12 mouse cellular contexts compared by ENCODE assay signal in the genomic region with DNA sequence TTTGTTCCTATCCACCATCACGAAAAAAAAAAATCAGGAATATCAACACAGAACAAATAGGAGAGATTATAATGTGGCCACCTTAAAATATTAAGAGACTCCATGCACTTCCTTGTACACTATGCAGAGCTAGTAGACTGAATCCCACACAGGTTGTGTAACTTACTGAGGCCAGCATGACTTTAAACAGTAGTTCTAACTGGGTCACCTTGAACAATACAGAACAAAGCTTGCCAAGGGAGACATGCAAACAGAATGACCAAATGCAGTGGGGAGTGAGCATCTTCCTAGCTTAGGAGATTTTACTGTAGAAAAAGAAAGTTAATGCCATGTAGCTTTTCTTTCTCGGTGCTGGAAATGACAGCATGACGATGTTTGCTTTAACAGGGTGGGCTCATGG. TPM values are rescaled to one million over a fixed set of nuclear protein-coding genes. Genes with fewer than 3 reads are reported as not detected.
DNase-seq lines count a peak whose midpoint lies in the region; ATAC-seq and TF ChIP-seq lines count a peak whose summit lies in the region.
"Had no signal": no experiment of that assay in that cellular context is flagged by ENCODE, and none has a peak within 500 bp of the region (broad histone marks: within the 10 kb centered on the region; RNA-seq: fewer than 3 reads in every experiment).

No protein-coding gene starts in this region.

- no peaks in the 10 kb centered on the region for H3K27me3 ChIP-seq in kidney, embryonic 15.5 days
- no peaks in the 10 kb centered on the region for H3K27me3 ChIP-seq in midbrain, embryonic 13.5 days

- no peak overlapping the region for H3K9ac ChIP-seq in kidney, embryonic 15.5 days
- H3K9ac ChIP-seq in midbrain, embryonic 13.5 days (replicated peaks), result no peak overlapping the region

- 55% methylated on average over 3 of the region's 3 CpGs for WGBS in kidney, embryonic 15.5 days
- 81% methylated on average over 3 of the region's 3 CpGs for WGBS in midbrain, embryonic 13.5 days

- ATAC-seq in kidney, embryonic 15.5 days (replicated peaks; ENCODE audit: low FRiP score), result no peak
- ATAC-seq in midbrain, embryonic 13.5 days, result no peak
- ATAC-seq in erythroid progenitor cell, adult 5-6 weeks (replicated peaks; ENCODE audit: low FRiP score, poor library complexity, severe bottlenecking), result no peak

- no peaks in the 10 kb centered on the region for H3K36me3 ChIP-seq in kidney, embryonic 15.5 days
- H3K36me3 ChIP-seq in midbrain, embryonic 13.5 days, result no peaks in the 10 kb centered on the region
- H3K36me3 ChIP-seq: heart, embryonic 10.5 days had no signal

- peak overlapping the region; percentile 51 for H3K27ac ChIP-seq in gastrocnemius, adult 2 months
- peak overlapping the region; percentile 88 for H3K27ac ChIP-seq in kidney, embryonic 15.5 days
- peak overlapping the region; percentile 42; the same call in 1 of the 2 replicates for H3K27ac ChIP-seq in brown adipose tissue, adult 24 weeks (replicated peaks; ENCODE audit: low read depth, low read length)
- H3K27ac ChIP-seq in midbrain, embryonic 13.5 days, result peak overlapping the region; percentile 57
- H3K27ac ChIP-seq: heart, embryonic 10.5 days had no signal

- no peak for TF ChIP-seq CTCF in gastrocnemius, adult 2 months (IDR thresholded peaks at IDR 0.05)

- peaks cover 32% of the 10 kb centered on the region for H3K4me1 ChIP-seq in kidney, embryonic 15.5 days
- H3K4me1 ChIP-seq in brown adipose tissue, adult 24 weeks (ENCODE audit: control insufficient read depth, insufficient read depth, insufficient read length, low read length), result peaks cover 20% of the 10 kb centered on the region
- H3K4me1 ChIP-seq in midbrain, embryonic 13.5 days (replicated peaks), result peaks cover 44% of the 10 kb centered on the region

- H3K9me3 ChIP-seq in kidney, embryonic 15.5 days (replicated peaks), result no peaks in the 10 kb centered on the region
- no peaks in the 10 kb centered on the region for H3K9me3 ChIP-seq in midbrain, embryonic 13.5 days
- H3K9me3 ChIP-seq: heart, embryonic 10.5 days had no signal

- H3K4me2 ChIP-seq in kidney, embryonic 15.5 days, result no peak overlapping the region
- no peak overlapping the region for H3K4me2 ChIP-seq in midbrain, embryonic 13.5 days (replicated peaks)

- DNase-seq in gastrocnemius, adult 2 months, result no peak
- no peak for DNase-seq in gastrocnemius, postnatal 25 days
- no peak for DNase-seq in kidney, postnatal 36 days
- no peak for DNase-seq in thymus, adult 18-20 months
- DNase-seq: lung, postnatal 10 days; retina, postnatal 1 day; thymus, postnatal 14 days had no signal

- intact Hi-C loops in gastrocnemius, adult 2 months (cut with DNase I), result no loop called here

- no peak overlapping the region for H3K4me3 ChIP-seq in gastrocnemius, adult 2 months
- H3K4me3 ChIP-seq in kidney, embryonic 15.5 days (replicated peaks), result no peak overlapping the region
- no peak overlapping the region for H3K4me3 ChIP-seq in brown adipose tissue, adult 24 weeks (ENCODE audit: insufficient read depth, low read depth, low read length)
- H3K4me3 ChIP-seq in midbrain, embryonic 13.5 days (replicated peaks), result no peak overlapping the region
- H3K4me3 ChIP-seq: heart, embryonic 10.5 days had no signal

RNA-seq across cellular contexts. Expression of a gene that starts 52.4 kb away (rescaled TPM):
- 10 to 100 TPM; 63.7 to 63.9 TPM for total RNA-seq in gastrocnemius, adult 2 months (2021)
- total RNA-seq in gastrocnemius, postnatal 25 days (2021), result 10 to 100 TPM; 45.8 to 54.3 TPM
- 27.1 and 33.1 TPM in 2 replicates for polyA plus RNA-seq in kidney, embryonic 15.5 days (2015; fragmentation: Nextera tagmentation; extraction: Ambion mirVana)
- 27.4 and 27.6 TPM in 2 replicates for polyA plus RNA-seq in brown adipose tissue, adult 24 weeks (2012; ENCODE audit: insufficient read depth, insufficient read length, missing spikeins)
- 47.8 and 50.1 TPM in 2 replicates for polyA plus RNA-seq in midbrain, embryonic 13.5 days (2015; fragmentation: Nextera tagmentation; extraction: Ambion mirVana)
- 3.8 and 9.7 TPM in 2 replicates for total RNA-seq in erythroid progenitor cell, adult 5-6 weeks (2015; ENCODE audit: low replicate concordance)
- 3.6 and 3.9 TPM in 2 replicates for total RNA-seq in erythroid progenitor cell, adult 5-6 weeks (2017; ENCODE audit: low replicate concordance)

RNA-seq across cellular contexts. Expression of a gene that starts 52.8 kb away (rescaled TPM):
- total RNA-seq in gastrocnemius, adult 2 months (2021), result 1 to 10 TPM in 1 of 2 experiments, under 1 TPM in 1; 0.87 to 1.0 TPM
- under 1 TPM; 0.59 to 0.86 TPM for total RNA-seq in gastrocnemius, postnatal 25 days (2021)
- polyA plus RNA-seq in kidney, embryonic 15.5 days (2015; fragmentation: Nextera tagmentation; extraction: Ambion mirVana), result 1.7 and 2.6 TPM in 2 replicates
- polyA plus RNA-seq in brown adipose tissue, adult 24 weeks (2012; ENCODE audit: insufficient read depth, insufficient read length, missing spikeins), result 1.2 and 1.8 TPM in 2 replicates
- polyA plus RNA-seq in midbrain, embryonic 13.5 days (2015; fragmentation: Nextera tagmentation; extraction: Ambion mirVana), result 4.3 and 5.1 TPM in 2 replicates
- total RNA-seq in erythroid progenitor cell, adult 5-6 weeks (2015; ENCODE audit: low replicate concordance), result not detected in 2 replicates
- total RNA-seq in erythroid progenitor cell, adult 5-6 weeks (2017; ENCODE audit: low replicate concordance), result not detected in 2 replicates

Comparison
In these comparisons a context has a peak if more than half of its experiments do, and no peak if none do; other contexts are left out.
1. RNA of a gene that starts 52.4 kb away (total RNA-seq): 63.7 to 63.9 TPM in gastrocnemius, adult 2 months and 45.8 to 54.3 TPM in gastrocnemius, postnatal 25 days; 3.6 to 9.7 TPM in erythroid progenitor cell, adult 5-6 weeks; every median in the first group is over 4 times any median in the second.
2. Peak in every context shown above with its lines, with median percentiles within 50 percentile points of each other: H3K27ac ChIP-seq.